Mouse (Mus musculus): ENCODE results near the gene Stk24. TPM values are rescaled to one million over a fixed set of nuclear protein-coding genes. Genes with fewer than 3 reads are reported as not detected.
A peak's percentile ranks its signal among the peaks of the same experiment; 100 is the strongest.

The Stk24 gene
- polyA plus RNA-seq, 1 experiment from 2014 or later, result 43.8 TPM

- Histone ChIP-seq H3K9me3 (replicated peaks) (no peaks in the 10 kb centered on the region), H3K36me3 (peaks cover 39% of the 10 kb centered on the region), H3K4me1 (peaks cover 35% of the 10 kb centered on the region), H3K27ac (no peak overlapping the region), H3K27me3 (ENCODE audit: low read depth, poor library complexity, severe bottlenecking) (no peaks in the 10 kb centered on the region), H3K4me3 (no peak overlapping the region)
- DNase-seq (ENCODE audit: low spot score), result no peak
- WGBS, result 91% methylated on average over 4 of the region's 4 CpGs
Measured at GRCm38 (mm10) chr14:121373901-121374300, 5.9 kb downstream of the Stk24 start.

GRCm38 (mm10) chr14:121373020-121373419, 6.8 kb downstream of the Stk24 start:
- WGBS, result 94% methylated on average over 9 of the region's 9 CpGs
- H3K36me3 ChIP-seq, result peaks cover 39% of the 10 kb centered on the region
- no peak overlapping the region for H3K27ac ChIP-seq
- no peaks in the 10 kb centered on the region for H3K27me3 ChIP-seq (ENCODE audit: low read depth, poor library complexity, severe bottlenecking)
- peaks cover 39% of the 10 kb centered on the region for H3K4me1 ChIP-seq
- no peaks in the 10 kb centered on the region for H3K9me3 ChIP-seq (replicated peaks)
- no peak for DNase-seq (ENCODE audit: low spot score)
- no peak overlapping the region for H3K4me3 ChIP-seq

GRCm38 (mm10) chr14:121371911-121372820, 7.6 kb downstream of the Stk24 start:
- Histone ChIP-seq H3K4me1 (peaks cover 39% of the 10 kb centered on the region), H3K4me3 (no peak overlapping the region), H3K36me3 (peaks cover 41% of the 10 kb centered on the region), H3K27me3 (ENCODE audit: low read depth, poor library complexity, severe bottlenecking) (no peaks in the 10 kb centered on the region), H3K27ac (no peak overlapping the region), H3K9me3 (replicated peaks) (no peaks in the 10 kb centered on the region)
- WGBS, result 83% methylated on average over 5 of the region's 5 CpGs
- no peak for DNase-seq (ENCODE audit: low spot score)

- no peak overlapping the region for H3K4me3 ChIP-seq
- 72% methylated on average over 5 of the region's 5 CpGs for WGBS
Measured at GRCm38 (mm10) chr14:121369385-121369784, 10.4 kb downstream of the Stk24 start.

GRCm38 (mm10) chr14:121368108-121368705, 11.6 kb downstream of the Stk24 start:
- H3K9me3 ChIP-seq (replicated peaks), result no peaks in the 10 kb centered on the region
- H3K4me1 ChIP-seq, result peaks cover 52% of the 10 kb centered on the region
- no peak for DNase-seq (ENCODE audit: low spot score)
- H3K4me3 ChIP-seq, result no peak overlapping the region
- H3K27ac ChIP-seq, result no peak overlapping the region
- WGBS, result 49% methylated on average over 4 of the region's 4 CpGs
- H3K36me3 ChIP-seq, result peaks cover 50% of the 10 kb centered on the region
- no peaks in the 10 kb centered on the region for H3K27me3 ChIP-seq (ENCODE audit: low read depth, poor library complexity, severe bottlenecking)

More at GRCm38 (mm10) chr14:121369385-121369784, 10.4 kb downstream of the Stk24 start:
- H3K4me1 ChIP-seq, result peaks cover 52% of the 10 kb centered on the region
- H3K9me3 ChIP-seq (replicated peaks), result no peaks in the 10 kb centered on the region
- no peak for DNase-seq (ENCODE audit: low spot score)
- peaks cover 52% of the 10 kb centered on the region for H3K36me3 ChIP-seq
- no peaks in the 10 kb centered on the region for H3K27me3 ChIP-seq (ENCODE audit: low read depth, poor library complexity, severe bottlenecking)
- no peak overlapping the region for H3K27ac ChIP-seq

- Histone ChIP-seq H3K36me3 (peaks cover 50% of the 10 kb centered on the region), H3K4me3 (no peak overlapping the region), H3K27me3 (ENCODE audit: low read depth, poor library complexity, severe bottlenecking) (no peaks in the 10 kb centered on the region), H3K4me1 (peaks cover 46% of the 10 kb centered on the region), H3K27ac (peak overlapping the region; percentile 67; the same call in 1 of the 2 replicates), H3K9me3 (replicated peaks) (no peaks in the 10 kb centered on the region)
- WGBS, result 83% methylated on average over 17 of the region's 17 CpGs
- no peak for DNase-seq (ENCODE audit: low spot score)
Measured at GRCm38 (mm10) chr14:121365991-121366728, 13.7 kb downstream of the Stk24 start.

GRCm38 (mm10) chr14:121365390-121365789, 14.4 kb downstream of the Stk24 start:
- Histone ChIP-seq H3K36me3 (peaks cover 51% of the 10 kb centered on the region), H3K4me3 (no peak overlapping the region), H3K27ac (peak overlapping the region; percentile 67; the same call in 1 of the 2 replicates), H3K27me3 (ENCODE audit: low read depth, poor library complexity, severe bottlenecking) (no peaks in the 10 kb centered on the region), H3K4me1 (peaks cover 51% of the 10 kb centered on the region), H3K9me3 (replicated peaks) (no peaks in the 10 kb centered on the region)
- DNase-seq (ENCODE audit: low spot score), result no peak
- WGBS, result 80% methylated on average over 7 of the region's 7 CpGs

- Histone ChIP-seq H3K36me3 (peaks cover 51% of the 10 kb centered on the region), H3K4me3 (no peak overlapping the region), H3K9me3 (replicated peaks) (no peaks in the 10 kb centered on the region), H3K27me3 (ENCODE audit: low read depth, poor library complexity, severe bottlenecking) (no peaks in the 10 kb centered on the region), H3K4me1 (peaks cover 55% of the 10 kb centered on the region), H3K27ac (no peak overlapping the region)
- WGBS, result 90% methylated on average over 7 of the region's 7 CpGs
- DNase-seq (ENCODE audit: low spot score), result no peak
Measured at GRCm38 (mm10) chr14:121364282-121364681, 15.5 kb downstream of the Stk24 start.

- no peaks in the 10 kb centered on the region for H3K27me3 ChIP-seq (ENCODE audit: low read depth, poor library complexity, severe bottlenecking)
- no peak overlapping the region for H3K4me3 ChIP-seq
- no peak for DNase-seq (ENCODE audit: low spot score)
- 89% methylated on average over 17 of the region's 17 CpGs for WGBS
- H3K4me1 ChIP-seq, result peaks cover 41% of the 10 kb centered on the region
- no peak overlapping the region for H3K27ac ChIP-seq
- peaks cover 45% of the 10 kb centered on the region for H3K36me3 ChIP-seq
- H3K9me3 ChIP-seq (replicated peaks), result no peaks in the 10 kb centered on the region
Measured at GRCm38 (mm10) chr14:121361319-121362114, 18.3 kb downstream of the Stk24 start.

- WGBS, result 69% methylated on average over 8 of the region's 8 CpGs
- DNase-seq (ENCODE audit: low spot score), result no peak
- Histone ChIP-seq H3K36me3 (peaks cover 39% of the 10 kb centered on the region), H3K4me1 (peaks cover 28% of the 10 kb centered on the region), H3K27ac (no peak overlapping the region), H3K9me3 (replicated peaks) (no peaks in the 10 kb centered on the region), H3K4me3 (no peak overlapping the region), H3K27me3 (ENCODE audit: low read depth, poor library complexity, severe bottlenecking) (no peaks in the 10 kb centered on the region)
Measured at GRCm38 (mm10) chr14:121359850-121360249, 20.0 kb downstream of the Stk24 start.

GRCm38 (mm10) chr14:121359015-121359414, 20.8 kb downstream of the Stk24 start:
- WGBS, result 25% methylated on average over 3 of the region's 3 CpGs

GRCm38 (mm10) chr14:121358327-121358726, 21.5 kb downstream of the Stk24 start:
- H3K9me3 ChIP-seq (replicated peaks), result no peaks in the 10 kb centered on the region
- no peak overlapping the region for H3K4me3 ChIP-seq
- no peaks in the 10 kb centered on the region for H3K27me3 ChIP-seq (ENCODE audit: low read depth, poor library complexity, severe bottlenecking)
- peaks cover 36% of the 10 kb centered on the region for H3K4me1 ChIP-seq
- H3K27ac ChIP-seq, result no peak overlapping the region
- 94% methylated on average over 1 of the region's 1 CpGs for WGBS
- peaks cover 26% of the 10 kb centered on the region for H3K36me3 ChIP-seq
- DNase-seq (ENCODE audit: low spot score), result no peak

More at GRCm38 (mm10) chr14:121359015-121359414, 20.8 kb downstream of the Stk24 start:
- no peak for DNase-seq (ENCODE audit: low spot score)
- Histone ChIP-seq H3K4me3 (no peak overlapping the region), H3K4me1 (peaks cover 35% of the 10 kb centered on the region), H3K36me3 (peaks cover 32% of the 10 kb centered on the region), H3K27me3 (ENCODE audit: low read depth, poor library complexity, severe bottlenecking) (no peaks in the 10 kb centered on the region), H3K9me3 (replicated peaks) (no peaks in the 10 kb centered on the region), H3K27ac (no peak overlapping the region)
